Mouse (Mus musculus): Measurements from ENCODE around the gene Lsm11.

DNA sequence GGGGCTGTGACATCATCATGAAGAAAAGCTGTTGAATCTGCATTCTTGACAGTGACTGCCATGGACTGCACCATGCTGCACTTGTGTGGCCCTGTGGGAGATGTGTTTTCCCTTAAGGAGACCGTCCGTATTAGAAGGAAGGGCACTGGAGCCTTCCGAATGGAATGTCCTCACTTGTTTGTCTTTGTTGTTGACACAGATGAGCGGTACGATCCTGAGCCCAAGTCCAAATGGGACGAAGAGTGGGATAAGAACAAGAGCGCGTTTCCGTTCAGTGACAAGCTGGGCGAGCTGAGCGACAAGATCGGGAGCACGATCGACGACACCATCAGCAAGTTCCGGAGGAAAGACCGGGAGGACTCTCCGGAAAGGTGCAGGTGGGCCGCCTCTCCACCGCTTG lies 54.3 kb downstream of the Lsm11 start:
- TF ChIP-seq CTCF (IDR thresholded peaks at IDR 0.05; ENCODE audit: low read depth) (no peak), EP300 (IDR thresholded peaks at IDR 0.05; ENCODE audit: low read depth) (no peak)

Data from liver, postnatal 0 days (tissue).